Mouse (Mus musculus) G1E-ER4 (cell line): ENCODE data around the gene Akap1. TPM values are rescaled to one million over a fixed set of nuclear protein-coding genes. Genes with fewer than 3 reads are reported as not detected.

ENCODE experiments used
- GATA1 ChIP-seq: IDR thresholded peaks from one replicate; pipeline ENCODE4 v1.8.0; 2012; ENCODE audit warnings: low read length, inconsistent platforms
- polyA plus RNA-seq: library from polyadenylated mRNA; stranded (reverse); fragments of >175 nt; gene quantifications from 2 replicates; pipeline ENCODE4 v1.2.3, GENCODE M21; 2012

Akap1 gene
- polyA plus RNA-seq, 1 experiment = 16.2 TPM

GRCm38 (mm10) chr11:88873027-88873666, 8.8 kb upstream of the Akap1 start:
- no peak for TF ChIP-seq GATA1

GRCm38 (mm10) chr11:88869443-88869842, 5.1 kb upstream of the Akap1 start:
- TF ChIP-seq GATA1 = no peak

- TF ChIP-seq GATA1 = no peak
These were observed 405 bp downstream of the Akap1 start for GRCm38 (mm10) chr11:88863904-88864457.

DNA sequence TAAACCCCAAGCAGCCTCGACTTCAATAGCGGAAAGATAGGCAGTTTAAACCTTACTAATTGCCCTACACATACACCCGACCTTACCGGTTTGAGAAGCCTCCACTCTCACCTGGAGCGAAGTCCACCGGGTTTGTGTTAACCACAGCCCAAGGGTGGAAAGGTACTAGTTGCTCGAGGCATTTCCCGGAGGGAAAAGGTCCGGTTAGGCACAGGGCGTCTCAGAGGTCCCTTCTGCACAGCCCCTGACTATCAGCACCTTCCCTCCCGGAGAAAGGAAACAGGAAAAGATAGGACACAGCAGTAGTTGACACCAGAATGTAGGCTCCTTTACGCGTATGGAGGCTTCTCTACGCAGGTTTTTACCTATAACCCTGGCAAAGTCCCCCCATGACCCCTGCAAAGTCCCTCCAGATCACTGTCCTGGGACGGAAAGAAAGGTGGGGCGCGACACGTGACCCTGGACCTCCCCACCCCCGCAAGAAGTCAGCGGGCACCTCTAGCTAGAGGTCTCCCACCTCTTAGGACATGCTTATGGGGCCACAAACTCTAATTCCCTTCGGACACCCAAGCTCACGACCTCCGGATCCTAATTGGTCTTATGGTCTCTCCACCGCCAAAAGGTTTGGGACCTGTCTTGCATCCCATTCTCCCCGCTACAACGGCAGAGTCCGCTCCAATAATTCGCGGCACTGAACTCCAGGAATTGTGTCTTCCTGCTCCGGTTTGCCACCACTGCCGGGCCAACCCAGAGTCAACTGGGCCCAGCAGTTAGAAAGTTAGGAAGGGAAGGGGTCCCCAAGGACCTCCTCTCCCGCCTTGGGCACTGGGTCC, 1.1 kb downstream of the Akap1 start:
- TF ChIP-seq GATA1 = no peak

- no peak for TF ChIP-seq GATA1
These were observed 2.0 kb downstream of the Akap1 start for GRCm38 (mm10) chr11:88862355-88862754.

DNA sequence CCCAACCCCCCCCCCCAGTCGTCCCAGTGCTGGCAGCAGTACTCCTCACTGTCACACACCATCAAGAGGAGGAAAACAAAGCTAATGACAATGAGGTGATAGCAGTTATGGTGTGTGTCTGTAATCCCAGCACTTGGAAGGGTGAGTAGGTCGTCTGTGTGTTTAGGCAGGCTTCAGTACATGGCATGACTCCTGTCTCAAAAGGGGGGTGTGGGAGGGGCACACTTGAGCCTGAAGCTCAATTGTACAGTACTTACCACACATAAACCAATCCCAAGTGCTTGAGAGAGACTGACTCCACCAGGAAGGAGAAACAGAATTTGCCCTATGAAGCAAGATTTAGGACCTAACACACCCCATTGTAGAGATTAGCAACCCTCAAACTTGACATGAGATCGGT, 3.3 kb downstream of the Akap1 start:
- TF ChIP-seq GATA1 = no peak

GRCm38 (mm10) chr11:88860641-88861040, 3.7 kb downstream of the Akap1 start:
- no peak for TF ChIP-seq GATA1

DNA sequence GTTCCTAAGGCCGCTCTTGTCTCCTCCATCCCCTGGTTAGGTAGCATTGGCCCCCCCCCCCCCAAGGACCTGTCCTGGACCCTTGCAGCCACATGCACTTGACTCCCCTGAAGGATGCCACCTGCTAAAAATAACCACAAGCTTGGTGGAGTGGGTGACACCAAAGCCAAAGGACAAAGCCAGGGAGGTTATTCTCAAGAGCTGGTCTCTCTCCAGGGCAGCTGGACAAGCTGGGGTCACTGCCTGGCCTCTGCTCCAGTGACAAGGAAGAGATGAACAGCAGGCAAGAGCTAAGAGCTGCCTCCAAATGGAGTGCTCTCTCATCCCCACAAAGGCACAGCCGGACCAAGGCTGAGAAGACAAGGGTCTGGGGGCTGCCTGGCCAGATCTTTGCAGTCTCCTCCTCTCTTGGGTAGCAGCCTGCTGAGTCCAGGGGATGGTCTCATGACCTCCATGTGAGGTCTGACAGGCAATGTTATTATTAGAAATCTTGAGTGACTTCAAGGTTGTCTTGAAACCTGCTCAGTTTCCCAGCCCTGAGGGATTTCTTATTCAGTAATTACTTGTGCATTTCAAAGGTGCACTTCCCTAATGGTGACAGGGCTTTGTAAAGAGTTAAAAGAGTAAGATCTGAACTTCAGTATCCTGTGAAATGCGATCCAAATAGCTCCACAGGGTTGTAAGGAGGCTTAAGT, 6.9 kb downstream of the Akap1 start:
- no peak for TF ChIP-seq GATA1

- TF ChIP-seq GATA1 = no peak
These were observed 8.0 kb downstream of the Akap1 start for GRCm38 (mm10) chr11:88856383-88856782.

GRCm38 (mm10) chr11:88855795-88856194, 8.6 kb downstream of the Akap1 start:
- TF ChIP-seq GATA1 = no peak

GRCm38 (mm10) chr11:88853588-88853987, 10.8 kb downstream of the Akap1 start:
- no peak for TF ChIP-seq GATA1

- no peak for TF ChIP-seq GATA1
These were observed 11.6 kb downstream of the Akap1 start for GRCm38 (mm10) chr11:88852806-88853205.

DNA sequence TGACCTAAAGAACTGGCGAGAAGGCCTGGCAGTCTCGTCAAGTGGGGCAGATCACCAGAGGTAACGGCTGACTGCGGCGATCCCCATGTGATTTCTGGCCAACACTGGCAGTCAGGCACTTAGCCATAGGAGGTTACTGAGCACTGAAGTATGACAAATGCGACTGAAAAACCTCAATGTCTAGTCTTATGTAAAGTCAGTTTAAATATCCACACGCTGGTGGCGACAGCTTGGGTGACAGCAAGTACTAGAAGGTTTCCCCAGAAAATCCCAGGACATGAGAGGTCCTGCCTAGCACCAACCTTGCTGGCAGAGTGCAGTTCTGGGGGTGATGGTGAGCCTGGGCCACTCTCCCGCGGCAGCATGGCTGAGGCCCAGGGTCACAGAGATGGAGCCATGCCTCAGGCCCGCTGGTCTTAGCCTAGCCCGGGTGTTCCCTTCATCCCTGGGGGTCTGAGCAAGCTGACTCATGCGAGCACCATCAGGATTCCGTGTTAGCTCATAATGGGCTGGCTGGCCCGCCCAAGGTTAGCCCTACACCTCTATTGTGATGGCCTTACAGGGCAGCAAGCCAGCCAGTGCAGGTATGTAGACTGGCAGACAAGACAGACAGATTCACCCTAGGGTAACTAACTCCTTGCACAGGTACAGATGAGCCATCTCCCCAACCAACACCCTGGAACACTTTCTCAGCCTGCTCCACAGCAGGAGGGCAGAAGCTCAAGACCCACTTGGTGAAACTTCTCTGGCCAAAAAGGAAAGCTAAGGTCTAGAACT, 13.1 kb downstream of the Akap1 start:
- TF ChIP-seq GATA1 = no peak

GRCm38 (mm10) chr11:88849732-88850131, 14.7 kb downstream of the Akap1 start:
- TF ChIP-seq GATA1 = no peak

- TF ChIP-seq GATA1 = no peak
These were observed 15.1 kb downstream of the Akap1 start for GRCm38 (mm10) chr11:88849284-88849683.
